Mouse (Mus musculus): Measurements from ENCODE around the gene Tpra1.

GRCm38 (mm10) chr6:88897246-88897645 lies 4.8 kb upstream of the Tpra1 start:
- no peak for TF ChIP-seq MAFK (IDR thresholded peaks at IDR 0.05; ENCODE audit: insufficient read depth, low read depth, low read length)
- no peak for TF ChIP-seq ZC3H11A (IDR thresholded peaks at IDR 0.05; ENCODE audit: borderline replicate concordance, low read depth, low read length)

All from ES-E14 (cell line).